Mouse (Mus musculus) heart, embryonic 13.5 days (tissue): Measurements from ENCODE around the gene Nt5m. TPM values are rescaled to one million over a fixed set of nuclear protein-coding genes. Genes with fewer than 3 reads are reported as not detected.

Source experiments
- ATAC-seq: fragments of 200-750 bp; cut with Nextera tagmentation; 2 replicates; pipeline ENCODE4 v1.8.0; 2017; ENCODE audit warnings: moderate TSS enrichment; ENCODE audit not compliant: insufficient number of reproducible peaks, low FRiP score, low TSS enrichment; ENCODE audit errors: extremely low read depth
- H3K27ac ChIP-seq: fragments of 300-500 bp; sonication (generic); replicated peaks from 2 replicates; pipeline ENCODE4 v1.5.1; 2015; ENCODE audit warnings: moderate library complexity, mild to moderate bottlenecking, inconsistent platforms
- H3K27me3 ChIP-seq: fragments of 300-500 bp; sonication (generic); replicated peaks from 2 replicates; pipeline ENCODE4 v1.6.1; 2015; ENCODE audit warnings: mild to moderate bottlenecking, inconsistent platforms
- H3K36me3 ChIP-seq: fragments of 300-500 bp; sonication (generic); 2 replicates; pipeline ENCODE4 v1.6.1; 2015; ENCODE audit warnings: mild to moderate bottlenecking, inconsistent platforms
- H3K4me1 ChIP-seq: fragments of 300-500 bp; sonication (generic); 2 replicates; pipeline ENCODE4 v1.6.1; 2015; ENCODE audit warnings: inconsistent platforms
- H3K4me2 ChIP-seq: fragments of 300-500 bp; sonication (generic); 2 replicates; pipeline ENCODE4 v1.6.1; 2015; ENCODE audit warnings: inconsistent platforms, mild to moderate bottlenecking, moderate library complexity
- H3K4me3 ChIP-seq: fragments of 300-500 bp; sonication (generic); 2 replicates; pipeline ENCODE4 v1.5.1; 2015; ENCODE audit warnings: moderate library complexity, mild to moderate bottlenecking, inconsistent platforms
- H3K9ac ChIP-seq: fragments of 300-500 bp; sonication (generic); 2 replicates; pipeline ENCODE4 v1.6.1; 2015; ENCODE audit warnings: inconsistent platforms, mild to moderate bottlenecking, moderate library complexity
- H3K9me3 ChIP-seq: fragments of 300-500 bp; sonication (generic); 2 replicates; pipeline ENCODE4 v1.6.1; 2016; ENCODE audit warnings: inconsistent platforms
- WGBS: fragments of 180-500 bp; shearing (Covaris S2); methylation state at CpG from one replicate; pipeline ENCODE4 v1.1.7; 2015; ENCODE audit warnings: mixed read lengths; 5-methylcytosine and 5-hydroxymethylcytosine counted together
- polyA plus RNA-seq: library from polyadenylated mRNA; unstranded; fragments of >200 nt; fragmentation: Nextera tagmentation; extraction: Ambion mirVana; gene quantifications from 2 replicates; pipeline ENCODE4 v1.2.1, GENCODE M21; 2015

Nt5m gene
- polyA plus RNA-seq = 36.3 and 36.5 TPM in 2 replicates

GRCm38 (mm10) chr11:59839008-59839458, at the start of gene Nt5m:
Nt5m (plus strand) TSS chr11:59839447.
- Histone ChIP-seq H3K27ac (peak within 1 kb of the TSS; percentile 98), H3K9ac (peak within 1 kb of the TSS; percentile 96), H3K4me3 (peak within 1 kb of the TSS; percentile 95), H3K4me2 (peak within 1 kb of the TSS; percentile 83), H3K27me3 (no peaks in the 10 kb centered on the region), H3K4me1 (peaks cover 23% of the 10 kb centered on the region), H3K36me3 (peaks cover 35% of the 10 kb centered on the region), H3K9me3 (no peaks in the 10 kb centered on the region)
- ATAC-seq = peak; percentile 96
- WGBS = 0% methylated on average over 24 of the region's 24 CpGs

DNA sequence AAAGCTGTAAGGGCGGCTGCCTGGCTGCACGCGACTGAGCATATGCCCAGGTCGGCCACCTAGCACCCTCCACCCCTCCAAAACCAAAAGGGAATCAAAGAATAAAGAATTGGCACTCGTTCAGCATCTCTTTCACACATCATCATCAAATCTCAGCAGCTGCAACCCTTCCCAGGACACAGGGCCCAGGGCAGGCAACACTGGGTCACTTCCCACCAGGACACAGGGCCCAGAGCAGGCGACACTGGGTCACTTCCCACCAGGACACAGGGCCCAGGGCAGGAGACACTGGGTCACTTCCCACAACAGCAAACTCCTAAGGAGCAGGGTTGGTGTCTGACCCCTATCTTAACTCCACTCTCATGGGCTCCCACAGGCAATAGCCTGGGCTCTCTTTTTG, 45.9 kb upstream of the Nt5m start:
- no peaks in the 10 kb centered on the region for H3K4me1 ChIP-seq
- H3K9me3 ChIP-seq = no peaks in the 10 kb centered on the region
- 88% methylated on average over 6 of the region's 6 CpGs for WGBS
- no peak overlapping the region for H3K27ac ChIP-seq
- no peaks in the 10 kb centered on the region for H3K27me3 ChIP-seq
- no peak overlapping the region for H3K9ac ChIP-seq
- ATAC-seq = no peak
- peaks cover 76% of the 10 kb centered on the region for H3K36me3 ChIP-seq
- H3K4me2 ChIP-seq = no peak overlapping the region
- no peak overlapping the region for H3K4me3 ChIP-seq

GRCm38 (mm10) chr11:59800412-59800811, 38.8 kb upstream of the Nt5m start:
- peaks cover 100% of the 10 kb centered on the region for H3K36me3 ChIP-seq
- no peaks in the 10 kb centered on the region for H3K9me3 ChIP-seq
- H3K27me3 ChIP-seq = no peaks in the 10 kb centered on the region
- no peak overlapping the region for H3K27ac ChIP-seq
- no peak overlapping the region for H3K9ac ChIP-seq
- no peak overlapping the region for H3K4me2 ChIP-seq
- no peaks in the 10 kb centered on the region for H3K4me1 ChIP-seq
- 88% methylated on average over 10 of the region's 10 CpGs for WGBS
- no peak overlapping the region for H3K4me3 ChIP-seq
- no peak for ATAC-seq

DNA sequence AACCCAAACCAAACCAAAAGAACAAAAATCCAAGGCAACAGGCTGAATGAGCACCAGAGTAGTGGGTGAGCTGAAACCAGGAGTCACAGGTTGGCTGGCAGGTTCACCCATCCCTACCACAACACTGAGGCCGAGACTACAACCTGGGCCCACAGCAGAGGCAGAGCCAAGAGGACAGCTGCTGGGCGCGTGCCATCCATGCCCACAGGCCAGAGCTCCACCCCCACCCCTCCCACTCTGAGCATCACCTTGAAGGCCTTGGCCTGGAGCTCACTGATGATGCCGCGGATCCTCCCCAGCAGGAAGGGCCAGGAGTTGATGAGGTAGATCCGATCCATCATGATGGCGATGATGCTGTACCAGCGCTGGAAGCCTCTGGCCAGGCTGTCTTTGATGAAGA, 37.4 kb upstream of the Nt5m start:
- Histone ChIP-seq H3K27me3 (no peaks in the 10 kb centered on the region), H3K4me3 (no peak overlapping the region), H3K27ac (no peak overlapping the region), H3K9me3 (no peaks in the 10 kb centered on the region), H3K9ac (no peak overlapping the region), H3K36me3 (peaks cover 100% of the 10 kb centered on the region), H3K4me1 (no peaks in the 10 kb centered on the region), H3K4me2 (no peak overlapping the region)
- ATAC-seq = no peak
- 92% methylated on average over 8 of the region's 8 CpGs for WGBS

GRCm38 (mm10) chr11:59803516-59803915, 35.7 kb upstream of the Nt5m start:
- ATAC-seq = no peak
- no peak overlapping the region for H3K9ac ChIP-seq
- no peak overlapping the region for H3K4me3 ChIP-seq
- no peaks in the 10 kb centered on the region for H3K27me3 ChIP-seq
- 75% methylated on average over 14 of the region's 14 CpGs for WGBS
- H3K9me3 ChIP-seq = no peaks in the 10 kb centered on the region
- H3K4me1 ChIP-seq = peaks cover 10% of the 10 kb centered on the region
- H3K4me2 ChIP-seq = no peak overlapping the region
- peaks cover 94% of the 10 kb centered on the region for H3K36me3 ChIP-seq
- H3K27ac ChIP-seq = no peak overlapping the region

DNA sequence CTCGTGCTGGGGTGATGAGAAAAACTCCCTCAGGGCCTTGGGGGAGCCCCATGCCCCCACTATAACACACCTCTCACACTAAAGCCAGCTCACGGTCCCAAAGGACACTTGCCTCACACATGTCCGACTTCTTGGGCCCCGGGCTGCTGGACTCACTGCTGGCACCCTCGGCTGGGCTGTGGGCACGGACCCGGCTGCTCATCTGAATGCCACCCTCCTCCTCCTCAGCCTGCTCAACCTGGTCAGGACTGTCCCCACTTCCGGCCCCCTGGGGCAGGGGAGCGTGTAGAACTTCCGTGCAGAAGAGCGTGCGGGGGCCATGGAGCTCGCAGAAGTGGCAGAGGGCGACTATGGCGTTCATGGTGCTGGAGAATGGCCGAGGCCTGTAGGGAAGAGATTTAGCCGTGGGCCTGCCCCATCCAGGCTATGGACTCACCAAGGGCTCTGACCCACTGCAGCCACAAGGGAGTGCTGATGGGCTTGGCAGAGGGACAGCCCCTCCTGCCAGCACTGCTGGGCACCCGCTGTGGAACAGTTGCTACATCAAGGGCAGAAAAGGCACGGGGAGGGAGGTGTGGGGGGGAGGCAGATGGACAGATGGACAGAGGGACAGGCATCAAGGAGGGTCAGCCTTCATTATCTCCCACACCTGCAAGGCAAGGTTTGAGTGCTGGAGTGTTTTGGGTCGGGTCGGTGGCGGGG, 34.7 kb upstream of the Nt5m start:
- Histone ChIP-seq H3K27me3 (no peaks in the 10 kb centered on the region), H3K36me3 (peaks cover 84% of the 10 kb centered on the region), H3K4me2 (no peak overlapping the region), H3K4me1 (peaks cover 16% of the 10 kb centered on the region), H3K4me3 (no peak overlapping the region), H3K9me3 (no peaks in the 10 kb centered on the region), H3K9ac (no peak overlapping the region), H3K27ac (no peak overlapping the region)
- no peak for ATAC-seq
- 87% methylated on average over 22 of the region's 22 CpGs for WGBS

DNA sequence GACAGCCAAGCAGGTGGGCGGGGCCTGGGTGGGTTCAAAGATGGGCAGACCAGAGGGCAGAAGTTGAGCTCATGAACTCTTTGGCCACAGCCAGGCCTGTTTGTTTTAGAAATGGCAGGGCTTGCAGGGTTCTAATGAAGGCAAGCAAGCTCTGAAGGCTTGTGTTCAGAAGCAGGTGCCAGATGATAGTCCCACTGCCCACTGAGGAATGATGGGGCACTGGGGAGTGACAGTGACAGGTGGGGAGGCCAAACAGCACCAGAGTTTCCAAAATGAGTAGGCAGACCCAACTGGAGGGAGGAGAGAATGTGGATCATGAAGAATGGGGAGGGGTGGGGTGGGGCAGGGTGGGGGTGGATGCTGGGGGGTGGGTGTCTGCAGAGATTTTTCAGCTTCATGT, 34.0 kb upstream of the Nt5m start:
- H3K27ac ChIP-seq = no peak overlapping the region
- no peaks in the 10 kb centered on the region for H3K27me3 ChIP-seq
- no peak overlapping the region for H3K4me2 ChIP-seq
- no peak overlapping the region for H3K4me3 ChIP-seq
- H3K36me3 ChIP-seq = peaks cover 77% of the 10 kb centered on the region
- WGBS = 86% methylated on average over 1 of the region's 1 CpGs
- no peaks in the 10 kb centered on the region for H3K9me3 ChIP-seq
- H3K4me1 ChIP-seq = peaks cover 16% of the 10 kb centered on the region
- H3K9ac ChIP-seq = no peak overlapping the region
- no peak for ATAC-seq

- Histone ChIP-seq H3K4me1 (peaks cover 18% of the 10 kb centered on the region), H3K4me2 (no peak overlapping the region), H3K27ac (no peak overlapping the region), H3K27me3 (no peaks in the 10 kb centered on the region), H3K9ac (0 out of 2 replicates have a peak overlapping the region, but pooled peaks have one; percentile 33), H3K36me3 (peaks cover 73% of the 10 kb centered on the region), H3K4me3 (no peak overlapping the region), H3K9me3 (no peaks in the 10 kb centered on the region)
- ATAC-seq = no peak
- 91% methylated on average over 2 of the region's 2 CpGs for WGBS
Observed at GRCm38 (mm10) chr11:59805656-59806055, 33.6 kb upstream of the Nt5m start.

DNA sequence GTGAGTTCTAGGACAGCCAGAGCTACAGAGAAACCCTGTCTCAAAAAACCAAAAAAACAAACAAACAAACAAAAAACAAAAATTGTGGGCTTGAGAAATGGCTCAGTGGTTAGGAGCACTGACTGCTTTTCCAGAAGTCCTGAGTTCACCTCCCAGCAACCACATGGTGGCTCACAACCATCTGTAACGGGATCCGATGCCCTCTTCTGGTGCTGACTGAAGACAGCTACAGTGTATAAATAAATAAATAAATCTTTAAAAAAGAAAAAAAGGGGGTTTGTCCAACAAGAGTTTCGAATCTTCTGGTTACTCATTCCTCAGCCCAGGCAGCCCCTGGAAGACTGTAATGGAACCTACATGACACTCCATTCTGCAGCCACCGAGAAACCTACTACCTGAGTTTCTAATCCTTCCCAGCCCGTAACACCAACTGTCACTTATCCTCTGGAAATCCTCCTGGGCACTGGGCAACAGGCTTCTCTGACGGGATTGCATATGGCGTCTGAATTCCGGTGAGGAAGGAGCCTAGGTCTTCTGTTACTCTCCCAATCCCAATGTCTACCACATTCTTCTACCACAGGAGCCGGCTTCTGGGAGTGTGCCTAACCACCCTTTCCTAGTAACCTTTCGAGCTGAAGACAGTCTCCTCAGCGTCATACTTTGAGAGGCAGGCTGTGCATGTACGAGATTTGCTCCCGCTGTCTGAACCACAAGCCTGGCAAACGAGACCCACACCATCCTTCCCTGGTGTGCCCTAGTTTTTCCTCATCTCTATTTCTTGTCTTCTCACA, 30.9 kb upstream of the Nt5m start:
- Histone ChIP-seq H3K9ac (peak overlapping the region; percentile 93), H3K9me3 (no peaks in the 10 kb centered on the region), H3K27me3 (no peaks in the 10 kb centered on the region), H3K4me3 (peak overlapping the region; percentile 61), H3K4me1 (peaks cover 28% of the 10 kb centered on the region), H3K4me2 (peak overlapping the region; percentile 79), H3K36me3 (peaks cover 46% of the 10 kb centered on the region), H3K27ac (peak overlapping the region; percentile 96)
- WGBS = 61% methylated on average over 14 of the region's 14 CpGs
- no peak for ATAC-seq

DNA sequence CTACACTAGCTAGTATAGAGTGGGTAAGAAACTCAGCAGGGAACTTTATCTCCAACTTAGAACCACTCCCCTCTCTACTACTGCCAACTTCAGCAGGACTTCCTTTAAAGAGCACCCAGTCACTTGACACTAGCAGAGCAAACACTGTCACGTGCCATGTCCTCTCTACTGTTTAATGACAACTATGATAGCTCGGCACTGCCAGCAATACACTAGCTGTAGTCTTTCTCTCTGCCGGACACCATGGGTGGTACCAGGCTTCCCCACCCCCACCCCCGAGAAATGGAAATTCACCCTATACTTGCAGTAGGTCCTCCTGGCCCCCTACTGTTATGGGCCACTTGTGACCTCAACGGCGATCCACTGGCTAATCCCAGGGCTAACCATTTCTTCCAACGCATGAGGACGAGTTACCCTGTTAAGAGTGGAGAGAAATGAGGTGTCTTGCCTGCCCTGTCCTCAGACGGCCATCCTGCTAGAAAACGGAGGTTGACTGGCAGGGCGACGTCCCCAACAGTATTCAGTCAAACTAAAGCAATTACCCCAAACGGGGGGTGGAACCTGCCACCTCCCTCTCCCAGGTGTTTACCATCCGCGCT, 30.1 kb upstream of the Nt5m start:
- no peaks in the 10 kb centered on the region for H3K9me3 ChIP-seq

DNA sequence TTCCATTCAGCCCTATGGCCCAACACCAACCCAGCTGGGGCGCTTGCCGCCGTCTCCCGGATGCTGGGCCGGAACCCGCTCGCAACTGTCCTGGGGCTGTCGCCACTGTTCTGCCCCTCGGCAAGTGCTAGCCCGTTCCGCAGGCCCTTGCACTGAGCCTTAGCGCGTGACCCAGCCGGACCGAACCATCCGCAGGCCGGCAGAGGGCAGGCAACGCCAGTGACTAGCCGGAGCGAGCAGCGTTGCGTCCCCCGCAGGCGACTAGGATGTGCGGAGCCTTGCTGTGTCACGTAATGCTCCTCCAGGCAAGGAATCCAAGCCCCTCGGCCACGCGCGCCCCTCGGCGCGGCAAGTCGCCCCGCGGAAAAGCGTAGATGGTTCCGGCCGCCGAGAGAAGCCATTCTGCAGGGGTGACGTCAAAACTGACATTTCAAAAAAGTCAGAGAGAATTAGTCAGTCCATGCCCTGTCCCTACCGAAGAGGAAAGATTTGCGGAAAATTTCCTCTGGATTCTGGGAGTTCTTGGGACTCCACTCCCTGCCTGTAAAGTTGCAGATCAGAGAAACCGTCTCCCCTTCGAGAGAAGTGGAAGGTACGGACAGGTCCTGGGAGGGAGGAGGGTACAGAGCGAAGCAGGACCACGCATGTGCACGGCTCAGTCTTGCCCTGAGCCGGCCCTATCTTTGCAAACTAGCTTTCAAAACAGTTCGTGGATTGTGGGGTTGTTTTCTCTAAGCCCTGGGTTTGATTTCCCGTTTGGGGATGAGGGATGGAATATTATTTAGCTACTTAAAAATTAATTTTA, 29.4 kb upstream of the Nt5m start, which contains the start of gene Flcn:
Gene Flcn, minus strand, starts transcription at position 347 of the 805 bp plus-strand sequence.
- H3K27me3 ChIP-seq = no peaks in the 10 kb centered on the region
- H3K36me3 ChIP-seq = peaks cover 31% of the 10 kb centered on the region
- peak; percentile 90 for ATAC-seq
- H3K27ac ChIP-seq = peak within 1 kb of the TSS; percentile 96
- H3K4me2 ChIP-seq = peak within 1 kb of the TSS; percentile 79
- peaks cover 28% of the 10 kb centered on the region for H3K4me1 ChIP-seq
- WGBS = under 1% methylated on average over 52 of the region's 52 CpGs
- H3K9ac ChIP-seq = peak within 1 kb of the TSS; percentile 93
- no peaks in the 10 kb centered on the region for H3K9me3 ChIP-seq
- peak within 1 kb of the TSS; percentile 61 for H3K4me3 ChIP-seq

More for the DNA sequence above, 30.1 kb upstream of the Nt5m start:
- Histone ChIP-seq H3K4me2 (peak overlapping the region; percentile 79), H3K27ac (peak overlapping the region; percentile 96), H3K27me3 (no peaks in the 10 kb centered on the region), H3K9ac (peak overlapping the region; percentile 93), H3K36me3 (peaks cover 38% of the 10 kb centered on the region), H3K4me1 (peaks cover 28% of the 10 kb centered on the region), H3K4me3 (peak overlapping the region; percentile 61)
- under 1% methylated on average over 15 of the region's 15 CpGs for WGBS
- ATAC-seq = peak; percentile 48
